Mouse (Mus musculus): ENCODE data around the gene Grk6.

Gene Grk6

DNA sequence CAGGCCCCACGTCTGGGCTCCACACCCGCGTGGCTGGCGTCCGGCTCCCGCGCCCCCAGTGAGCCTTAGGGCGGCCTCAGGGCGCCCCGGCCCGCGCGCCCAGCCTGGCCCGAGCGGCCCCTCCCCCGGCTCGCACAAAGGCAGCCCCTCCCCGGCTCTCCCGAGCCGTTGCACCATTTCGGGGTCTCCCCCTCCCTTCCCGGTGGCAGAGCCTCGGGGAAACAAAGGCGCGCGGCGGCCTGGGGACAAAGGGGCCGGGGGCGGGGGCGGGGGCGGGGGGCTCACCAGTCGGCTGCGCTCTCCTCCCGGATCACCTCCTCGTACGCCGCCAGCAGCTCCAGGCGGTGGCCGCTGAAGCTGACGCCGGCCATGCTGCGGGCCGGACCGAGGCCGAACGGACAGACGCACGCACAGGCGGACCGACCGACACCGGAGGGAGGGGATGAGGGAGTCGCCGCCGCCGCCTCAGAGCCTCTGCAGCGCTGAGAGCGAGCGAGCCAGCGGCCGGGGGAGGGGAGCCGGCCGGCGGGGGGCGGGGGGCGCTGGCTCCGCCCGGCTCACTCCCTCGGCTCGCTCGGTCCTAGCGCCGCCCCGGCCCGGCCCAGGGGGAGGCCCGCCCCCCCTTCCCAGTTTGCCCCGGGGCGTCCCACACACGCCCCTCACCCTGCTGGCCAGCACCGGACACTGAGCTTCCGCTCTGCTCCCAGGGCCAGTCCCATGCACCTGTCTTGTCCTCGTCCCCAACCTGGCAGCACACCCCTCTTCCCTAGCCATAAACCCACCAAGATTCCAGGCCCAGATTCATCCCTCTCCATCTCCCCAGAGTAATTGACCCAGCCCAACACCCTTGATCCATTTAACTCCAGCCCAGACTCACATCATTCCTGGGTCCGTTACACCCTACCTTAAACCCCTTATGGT, 43.0 kb downstream of the Grk6 start, which contains the start of gene Dbn1:
Gene Dbn1, minus strand, starts transcription at position 534 of the 921 bp plus-strand sequence.
- no peak for DNase-seq

DNA sequence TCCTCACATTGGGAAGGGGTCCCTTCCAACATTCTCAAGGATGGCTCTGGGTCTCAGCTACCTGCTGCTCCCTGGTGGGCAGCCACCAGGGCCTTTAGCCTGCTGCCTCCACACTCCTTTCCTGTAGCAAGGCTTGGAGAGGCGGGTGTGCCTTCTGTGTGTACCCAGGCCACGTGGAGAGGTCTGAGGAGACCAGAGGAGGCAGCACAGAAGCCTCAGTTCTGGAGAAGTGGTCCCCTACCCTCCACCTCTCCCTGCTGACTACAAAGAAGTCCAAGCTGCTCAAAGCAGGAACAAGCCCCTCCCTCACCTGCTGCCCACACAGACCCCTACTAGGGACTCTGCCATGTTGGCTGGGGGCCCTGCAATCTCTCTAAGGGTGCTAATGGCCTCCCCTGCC, 49.4 kb downstream of the Grk6 start:
- no peak for DNase-seq

DNA sequence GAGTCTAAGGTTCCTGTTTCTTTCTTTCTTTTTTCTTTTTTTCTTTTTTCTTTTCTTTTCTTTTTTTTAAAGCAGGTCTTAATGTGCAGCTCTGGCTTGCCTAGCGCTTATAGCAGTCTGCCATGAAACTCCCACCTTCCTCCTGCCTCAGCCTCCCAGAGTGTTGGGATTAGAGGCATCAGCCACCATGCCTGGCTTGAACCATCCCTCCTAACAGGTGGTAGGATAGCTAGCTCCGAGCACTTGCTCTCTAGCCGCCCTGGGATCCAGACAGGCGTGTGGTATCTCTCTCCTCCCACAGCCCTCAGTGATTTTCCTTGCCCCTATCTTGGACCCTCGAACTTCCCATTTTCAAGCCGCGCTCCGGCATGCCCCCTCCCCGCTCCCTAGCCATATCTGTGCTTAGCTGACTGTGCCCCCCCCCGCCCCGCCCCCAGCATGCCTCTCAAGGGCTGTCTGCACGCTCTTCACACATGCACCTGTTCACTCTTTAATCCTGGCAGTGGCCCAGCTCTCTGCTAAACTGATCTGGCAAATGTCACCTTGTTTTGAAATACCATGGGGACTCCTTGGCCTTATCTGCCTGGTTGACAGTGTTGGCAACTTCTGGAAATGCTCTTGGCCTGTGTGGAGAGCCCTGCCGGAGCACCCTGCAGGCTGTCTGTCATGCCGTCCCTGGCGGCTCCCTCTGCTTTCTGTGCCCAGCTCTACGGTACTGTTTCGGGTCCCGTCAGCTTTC, 50.2 kb downstream of the Grk6 start:
- peak; percentile 90 for DNase-seq

DNA sequence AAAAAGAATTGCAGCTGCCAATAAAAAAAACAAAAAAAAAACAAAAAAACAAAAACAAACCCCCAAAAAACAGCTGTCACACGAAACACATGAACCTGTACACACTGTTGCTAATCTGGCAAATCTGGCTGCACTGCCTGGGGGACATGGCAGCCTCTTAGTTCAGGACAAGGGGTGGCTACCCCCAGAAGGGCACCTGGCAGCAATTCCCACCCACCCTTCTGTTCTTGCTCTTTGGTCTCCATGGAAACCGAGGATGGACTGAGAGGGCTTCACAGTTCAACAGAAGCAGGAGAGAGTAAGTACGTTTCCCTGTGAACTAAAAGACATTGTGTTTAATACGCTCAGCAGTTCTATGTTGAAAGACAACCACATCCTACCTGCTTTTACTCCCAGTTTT, 50.8 kb downstream of the Grk6 start:
- DNase-seq = no peak

DNA sequence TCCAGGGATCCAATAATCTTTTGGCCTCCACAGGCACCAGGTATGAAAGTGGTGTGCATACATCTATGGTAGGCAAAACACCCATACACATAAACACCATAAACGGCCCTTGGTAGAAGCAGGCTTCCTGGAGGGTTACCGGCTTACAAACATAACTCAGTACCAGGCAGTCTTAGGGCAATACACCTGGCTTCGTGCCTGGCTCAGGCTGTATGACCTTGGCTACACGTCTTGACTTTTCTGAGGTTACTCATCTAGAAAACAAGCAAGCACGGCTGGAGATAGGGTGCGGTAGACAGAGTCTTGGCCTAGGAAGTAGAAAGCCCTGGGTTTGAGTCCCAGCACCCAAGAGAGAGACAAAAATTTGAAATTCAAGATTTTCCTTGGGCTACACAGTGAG, 51.8 kb downstream of the Grk6 start:
- DNase-seq = no peak

DNA sequence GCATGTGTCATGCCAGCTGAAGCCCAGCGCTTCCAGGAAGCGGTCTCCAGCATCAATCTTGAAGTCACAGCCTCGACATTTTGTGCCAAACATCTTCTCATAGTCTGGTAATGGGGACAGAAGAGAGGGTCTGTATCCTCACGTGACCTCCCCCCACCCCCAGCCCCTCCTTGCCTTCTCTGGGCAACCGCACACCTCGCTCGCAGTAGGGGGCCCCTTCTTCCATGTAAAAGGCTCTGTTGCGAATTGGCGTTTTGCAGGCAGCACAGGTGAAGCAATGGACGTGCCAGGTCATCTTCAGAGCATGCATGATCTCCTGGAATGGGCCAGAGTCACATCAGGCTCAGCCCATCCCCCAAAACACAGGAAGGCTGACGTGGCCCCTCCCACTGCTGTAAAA, 54.0 kb downstream of the Grk6 start:
- DNase-seq = no peak

DNA sequence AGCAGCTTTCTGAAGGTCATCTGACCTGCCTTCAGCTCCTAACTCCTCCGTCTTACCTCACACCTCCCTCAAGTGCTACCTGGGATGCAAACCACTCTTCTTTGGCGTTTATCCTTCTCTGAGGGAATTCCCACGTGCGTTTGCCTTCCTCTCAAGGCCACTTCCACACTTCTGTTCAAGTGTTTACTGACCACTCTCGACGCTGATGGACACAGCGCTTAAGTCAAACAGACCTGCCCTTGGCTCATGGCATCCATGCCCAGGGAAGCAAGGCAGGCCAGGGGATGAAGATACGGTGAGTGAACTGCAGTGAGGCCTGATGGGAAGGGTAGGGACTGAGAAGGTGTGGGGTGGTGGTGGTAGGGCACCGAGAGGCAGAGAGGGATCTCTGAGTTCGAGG, 55.7 kb downstream of the Grk6 start:
- no peak for DNase-seq

DNA sequence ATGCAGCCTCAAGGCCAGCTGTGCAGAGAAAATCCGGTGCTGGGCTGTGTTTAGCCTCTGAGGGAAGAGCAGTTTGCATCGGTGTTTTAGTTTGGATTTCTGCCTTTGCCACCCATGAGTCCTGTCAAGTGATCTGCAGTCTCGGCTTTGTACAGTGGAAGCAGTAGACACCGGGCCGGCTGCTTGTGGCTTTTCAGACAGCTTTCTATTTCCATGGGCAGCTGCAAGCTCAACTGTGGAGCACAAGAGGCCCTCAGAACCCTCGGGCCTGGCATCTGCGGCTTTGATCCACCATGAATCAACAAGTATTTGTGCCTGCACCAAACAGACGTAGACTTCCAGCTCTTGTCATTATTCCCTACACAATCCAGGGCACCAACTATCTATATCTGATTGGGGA, 57.5 kb downstream of the Grk6 start:
- DNase-seq = no peak

DNA sequence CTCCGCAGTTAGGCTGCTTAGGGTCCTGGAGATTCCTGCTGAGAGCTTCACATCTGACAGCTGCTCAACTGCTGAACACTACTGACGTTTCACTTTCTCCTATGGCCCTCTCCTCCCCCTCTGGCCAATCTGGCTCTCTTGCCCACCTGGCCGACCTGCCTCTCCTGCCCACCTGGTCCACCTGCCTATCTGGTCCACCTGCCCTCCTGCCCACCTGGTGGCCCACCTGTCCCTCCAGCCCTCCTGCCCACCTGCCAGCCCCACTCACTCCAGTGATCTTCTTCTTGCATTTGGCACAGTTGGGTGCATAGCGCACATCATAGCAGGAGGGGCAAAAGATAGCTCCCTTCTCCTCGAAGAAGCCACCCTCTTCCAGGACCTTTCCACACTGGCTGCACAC, 59.5 kb downstream of the Grk6 start:
- no peak for DNase-seq

DNA sequence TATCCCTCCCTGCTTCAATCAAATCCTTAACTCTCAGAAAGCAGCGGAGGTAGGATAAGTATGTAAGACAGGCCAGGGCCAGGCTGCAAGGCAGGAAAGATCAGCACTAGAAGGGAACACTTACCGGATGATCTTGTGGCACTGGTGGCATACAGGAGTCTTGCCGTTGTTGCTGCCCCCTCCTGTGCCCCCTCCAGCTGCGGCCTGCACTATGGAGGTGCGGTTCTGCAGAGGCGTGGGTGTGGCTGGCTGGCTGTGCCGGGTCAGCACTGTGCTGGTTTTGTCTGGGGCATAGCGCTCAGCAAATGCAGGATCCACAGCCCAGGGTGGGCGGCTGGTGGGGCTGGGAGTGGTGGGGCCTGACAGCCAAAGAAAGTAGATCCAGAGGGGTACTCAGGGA, 60.9 kb downstream of the Grk6 start:
- no peak for DNase-seq

DNA sequence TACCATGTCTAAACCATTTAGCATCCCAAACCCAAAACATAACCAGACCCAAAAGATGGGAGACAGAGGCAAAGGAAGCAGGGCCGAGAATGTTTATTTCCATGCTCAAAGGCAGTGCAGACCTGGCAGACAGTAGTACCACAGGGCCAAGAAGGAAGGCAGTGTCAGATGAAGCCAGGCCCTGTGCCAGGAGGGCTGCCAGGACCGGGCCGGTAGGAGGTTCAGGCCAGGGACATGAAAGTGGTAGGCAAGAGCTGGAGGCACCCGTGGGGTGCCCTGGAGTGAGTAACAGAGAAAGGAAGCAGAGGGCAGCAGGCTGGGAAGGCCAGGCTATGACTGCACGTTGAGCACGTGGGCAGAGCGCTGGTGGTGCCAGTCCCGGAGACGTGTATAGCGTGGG, 61.8 kb downstream of the Grk6 start:
- DNase-seq = no peak

DNA sequence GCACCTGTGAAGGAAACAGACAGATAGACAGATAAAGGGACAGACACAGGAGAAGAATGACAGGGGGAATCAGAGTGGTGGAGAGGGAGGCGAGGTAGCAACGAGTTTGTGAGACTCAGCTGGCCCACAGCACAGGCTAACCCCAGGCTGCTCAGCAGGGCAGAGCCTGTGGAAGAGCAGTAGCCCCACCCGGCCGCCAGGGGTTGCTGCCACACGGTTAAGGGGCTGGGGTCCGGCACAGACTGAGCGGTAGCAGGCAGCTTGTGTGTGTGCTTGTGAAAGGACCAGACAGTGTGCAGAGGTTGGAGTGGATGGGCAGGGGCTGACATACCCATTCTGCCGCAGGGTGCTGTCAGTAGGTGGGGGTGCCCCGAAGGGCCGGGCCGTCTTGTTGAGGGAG, 63.0 kb downstream of the Grk6 start:
- no peak for DNase-seq

DNA sequence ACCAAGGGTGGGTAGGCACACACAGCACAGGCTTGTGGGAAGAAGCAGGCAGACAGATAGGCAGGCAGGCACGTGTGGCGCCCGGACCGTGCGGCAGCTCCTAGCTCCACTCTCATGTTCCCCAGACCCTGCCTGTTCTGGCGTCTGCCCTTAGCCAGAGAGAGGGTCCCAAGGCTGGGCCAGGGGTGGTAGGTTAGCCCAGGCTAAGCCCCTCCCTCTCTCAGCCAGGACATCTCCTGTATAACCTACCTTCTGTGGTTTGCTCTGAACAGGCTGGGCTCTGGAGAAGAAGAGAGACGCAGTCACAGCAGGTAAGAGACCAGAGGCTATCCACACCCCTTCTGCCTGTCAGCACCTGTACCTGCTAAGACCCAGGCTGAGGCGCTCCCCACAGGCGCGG, 63.7 kb downstream of the Grk6 start:
- no peak for DNase-seq

DNA sequence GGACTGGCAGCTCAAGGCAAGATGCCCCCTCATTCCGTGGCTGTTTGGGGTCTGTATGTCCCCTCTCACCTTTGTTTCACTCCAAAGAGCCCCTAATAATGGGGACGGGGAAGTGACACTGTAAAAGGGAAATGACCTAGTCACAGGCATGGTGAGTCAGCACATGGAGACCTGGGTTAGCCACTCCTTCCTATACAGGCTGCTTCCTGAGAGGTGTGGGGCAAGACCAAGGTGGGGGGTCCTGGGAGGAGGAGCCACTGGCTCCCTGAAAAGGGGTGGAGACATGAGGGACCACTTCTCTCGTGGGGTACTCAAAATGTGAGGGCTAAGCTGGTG, 65.4 kb downstream of the Grk6 start:
- no peak for DNase-seq
